Mouse (Mus musculus): ENCODE results near the gene Cstf3. TPM values are rescaled to one million over a fixed set of nuclear protein-coding genes. Genes with fewer than 3 reads are reported as not detected.
"Not testable (repeated sequence)": the region's sequence is repeated elsewhere in the genome, so short reads cannot be mapped to it uniquely, and the experiment has no call there.

The Cstf3 gene
- polyA plus RNA-seq (2014; fragmentation: Nextera tagmentation; extraction: Ambion mirVana), result 62.4 and 69.0 TPM in 2 replicates

GRCm38 (mm10) chr2:104590068-104590828, at the start of gene Cstf3:
TSS of gene Cstf3 (plus strand) at chr2:104590523.
- Histone ChIP-seq H3K9me3 (replicated peaks; ENCODE audit: control insufficient read depth, low read length) (no peaks in the 10 kb centered on the region), H3K4me2 (peak within 1 kb of the TSS; percentile 81), H3K4me1 (ENCODE audit: control insufficient read depth, insufficient read depth, low read length) (peaks cover 3% of the 10 kb centered on the region; the same call in 1 of the 2 replicates), H3K27me3 (ENCODE audit: control insufficient read depth, insufficient read depth, low read length) (no peaks in the 10 kb centered on the region), H3K27ac (ENCODE audit: low read depth, low read length) (peak within 1 kb of the TSS; percentile 93), H3K9ac (ENCODE audit: low read depth, low read length) (peak within 1 kb of the TSS; percentile 99), H3K4me3 (ENCODE audit: low read depth, low read length) (peak within 1 kb of the TSS; percentile 87), H3K36me3 (ENCODE audit: control insufficient read depth, insufficient read depth, low read length) (no peaks in the 10 kb centered on the region)
- WGBS (ENCODE audit: insufficient replicate concordance), result under 1% methylated on average over 59 of the region's 59 CpGs
- ATAC-seq (replicated peaks; ENCODE audit: insufficient number of reproducible peaks, low FRiP score, low TSS enrichment), result peak; percentile 99

DNA sequence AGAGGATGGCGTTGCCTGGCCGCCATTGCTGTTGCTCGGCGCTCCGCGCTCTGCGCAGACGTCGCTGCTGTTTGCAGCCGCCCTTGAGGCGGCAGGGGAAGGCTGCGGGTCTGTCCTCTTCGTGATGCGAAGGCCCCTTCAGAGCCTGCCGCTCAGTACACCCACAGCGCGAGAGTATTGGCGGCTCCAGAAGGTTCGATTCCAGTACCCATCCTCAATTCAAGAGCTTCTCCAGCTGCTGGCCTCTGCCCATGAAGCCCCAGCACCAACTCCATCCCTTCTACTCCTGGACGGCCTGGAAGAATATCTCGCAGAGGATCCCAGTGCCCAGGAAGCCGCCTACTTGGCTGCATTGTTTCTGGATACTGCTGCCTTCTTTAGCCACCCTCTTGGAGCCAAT, 33.6 kb upstream of the Cstf3 start:
- not testable (repeated sequence) for ATAC-seq (replicated peaks; ENCODE audit: insufficient number of reproducible peaks, low FRiP score, low TSS enrichment); H3K4me2 ChIP-seq; H3K27ac ChIP-seq (ENCODE audit: low read depth, low read length); H3K27me3 ChIP-seq (ENCODE audit: control insufficient read depth, insufficient read depth, low read length); H3K4me1 ChIP-seq (ENCODE audit: control insufficient read depth, insufficient read depth, low read length); H3K9ac ChIP-seq (ENCODE audit: low read depth, low read length); H3K9me3 ChIP-seq (replicated peaks; ENCODE audit: control insufficient read depth, low read length); H3K36me3 ChIP-seq (ENCODE audit: control insufficient read depth, insufficient read depth, low read length); H3K4me3 ChIP-seq (ENCODE audit: low read depth, low read length)
- 83% methylated on average over 16 of the region's 22 CpGs for WGBS (ENCODE audit: insufficient replicate concordance)

- no peak for ATAC-seq (replicated peaks; ENCODE audit: insufficient number of reproducible peaks, low FRiP score, low TSS enrichment)
Observed at GRCm38 (mm10) chr2:104557722-104558121, 32.6 kb upstream of the Cstf3 start.

DNA sequence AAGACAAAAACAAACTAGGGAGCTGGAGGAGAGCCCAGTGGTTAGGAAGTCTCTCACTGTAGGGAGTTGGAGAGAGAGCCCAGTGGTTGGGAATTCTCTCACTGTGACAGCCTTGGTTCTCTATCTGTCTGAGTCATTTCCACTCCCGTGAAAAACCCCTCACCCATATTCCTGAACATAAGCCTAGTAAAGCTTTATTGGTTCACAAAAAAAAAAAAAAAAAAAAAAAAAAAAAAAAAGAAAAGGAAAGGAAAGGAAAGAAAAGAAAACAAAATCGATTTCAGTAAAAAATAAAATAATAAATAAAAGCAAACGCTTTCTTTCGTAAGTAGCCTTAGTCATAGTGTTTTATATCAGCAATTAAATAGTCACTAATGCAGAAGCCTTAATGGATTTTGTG, 32.0 kb upstream of the Cstf3 start:
- H3K27ac ChIP-seq (ENCODE audit: low read depth, low read length), result no peak overlapping the region
- ATAC-seq (replicated peaks; ENCODE audit: insufficient number of reproducible peaks, low FRiP score, low TSS enrichment), result no peak
- no peaks in the 10 kb centered on the region for H3K36me3 ChIP-seq (ENCODE audit: control insufficient read depth, insufficient read depth, low read length)
- H3K9me3 ChIP-seq (replicated peaks; ENCODE audit: control insufficient read depth, low read length), result no peaks in the 10 kb centered on the region
- 78% methylated on average over 4 of the region's 4 CpGs for WGBS (ENCODE audit: insufficient replicate concordance)
- H3K4me3 ChIP-seq (ENCODE audit: low read depth, low read length), result no peak overlapping the region
- no peaks in the 10 kb centered on the region for H3K4me1 ChIP-seq (ENCODE audit: control insufficient read depth, insufficient read depth, low read length)
- H3K4me2 ChIP-seq, result no peak overlapping the region
- no peaks in the 10 kb centered on the region for H3K27me3 ChIP-seq (ENCODE audit: control insufficient read depth, insufficient read depth, low read length)
- H3K9ac ChIP-seq (ENCODE audit: low read depth, low read length), result no peak overlapping the region

More at GRCm38 (mm10) chr2:104557722-104558121, 32.6 kb upstream of the Cstf3 start:
- Histone ChIP-seq H3K36me3 (ENCODE audit: control insufficient read depth, insufficient read depth, low read length) (no peaks in the 10 kb centered on the region), H3K27ac (ENCODE audit: low read depth, low read length) (no peak overlapping the region), H3K4me2 (no peak overlapping the region), H3K9ac (ENCODE audit: low read depth, low read length) (no peak overlapping the region), H3K9me3 (replicated peaks; ENCODE audit: control insufficient read depth, low read length) (no peaks in the 10 kb centered on the region), H3K27me3 (ENCODE audit: control insufficient read depth, insufficient read depth, low read length) (no peaks in the 10 kb centered on the region), H3K4me1 (ENCODE audit: control insufficient read depth, insufficient read depth, low read length) (no peaks in the 10 kb centered on the region), H3K4me3 (ENCODE audit: low read depth, low read length) (no peak overlapping the region)
- 84% methylated on average over 9 of the region's 9 CpGs for WGBS (ENCODE audit: insufficient replicate concordance)

DNA sequence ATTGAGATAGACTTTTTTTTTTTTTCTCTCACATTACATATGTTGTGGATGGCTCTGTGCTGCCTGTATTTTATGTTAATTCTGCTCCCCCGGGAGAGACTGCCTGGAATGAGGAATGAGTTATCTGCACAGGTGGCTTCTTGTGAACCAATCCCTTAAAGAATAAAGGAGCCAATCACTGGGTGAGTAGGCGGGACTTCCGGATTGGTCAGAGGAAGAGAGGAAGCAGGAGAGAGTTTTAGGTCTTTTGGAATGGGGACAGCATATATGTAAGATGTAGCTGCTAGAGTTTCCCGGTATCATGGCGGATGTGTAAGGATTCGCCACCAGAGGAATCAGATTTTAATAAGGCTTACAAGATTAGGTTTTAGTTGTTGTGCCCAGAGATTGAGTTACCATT, 31.4 kb upstream of the Cstf3 start:
- no peak overlapping the region for H3K4me2 ChIP-seq
- no peaks in the 10 kb centered on the region for H3K36me3 ChIP-seq (ENCODE audit: control insufficient read depth, insufficient read depth, low read length)
- H3K4me1 ChIP-seq (ENCODE audit: control insufficient read depth, insufficient read depth, low read length), result no peaks in the 10 kb centered on the region
- WGBS (ENCODE audit: insufficient replicate concordance), result 67% methylated on average over 6 of the region's 6 CpGs
- no peaks in the 10 kb centered on the region for H3K9me3 ChIP-seq (replicated peaks; ENCODE audit: control insufficient read depth, low read length)
- no peak overlapping the region for H3K9ac ChIP-seq (ENCODE audit: low read depth, low read length)
- ATAC-seq (replicated peaks; ENCODE audit: insufficient number of reproducible peaks, low FRiP score, low TSS enrichment), result no peak
- H3K4me3 ChIP-seq (ENCODE audit: low read depth, low read length), result no peak overlapping the region
- no peaks in the 10 kb centered on the region for H3K27me3 ChIP-seq (ENCODE audit: control insufficient read depth, insufficient read depth, low read length)
- H3K27ac ChIP-seq (ENCODE audit: low read depth, low read length), result no peak overlapping the region

GRCm38 (mm10) chr2:104559591-104560380, 30.5 kb upstream of the Cstf3 start:
- Histone ChIP-seq H3K9ac (ENCODE audit: low read depth, low read length) (no peak overlapping the region), H3K27me3 (ENCODE audit: control insufficient read depth, insufficient read depth, low read length) (no peaks in the 10 kb centered on the region), H3K4me1 (ENCODE audit: control insufficient read depth, insufficient read depth, low read length) (no peaks in the 10 kb centered on the region), H3K9me3 (replicated peaks; ENCODE audit: control insufficient read depth, low read length) (no peaks in the 10 kb centered on the region), H3K4me2 (no peak overlapping the region), H3K27ac (ENCODE audit: low read depth, low read length) (no peak overlapping the region), H3K4me3 (ENCODE audit: low read depth, low read length) (no peak overlapping the region), H3K36me3 (ENCODE audit: control insufficient read depth, insufficient read depth, low read length) (no peaks in the 10 kb centered on the region)
- 78% methylated on average over 4 of the region's 4 CpGs for WGBS (ENCODE audit: insufficient replicate concordance)
- ATAC-seq (replicated peaks; ENCODE audit: insufficient number of reproducible peaks, low FRiP score, low TSS enrichment), result no peak

GRCm38 (mm10) chr2:104561386-104561785, 28.9 kb upstream of the Cstf3 start:
- WGBS (ENCODE audit: insufficient replicate concordance), result 86% methylated on average over 6 of the region's 6 CpGs
- no peak overlapping the region for H3K4me3 ChIP-seq (ENCODE audit: low read depth, low read length)

GRCm38 (mm10) chr2:104561986-104562532, 28.3 kb upstream of the Cstf3 start:
- no peaks in the 10 kb centered on the region for H3K27me3 ChIP-seq (ENCODE audit: control insufficient read depth, insufficient read depth, low read length)
- WGBS (ENCODE audit: insufficient replicate concordance), result 78% methylated on average over 4 of the region's 4 CpGs
- H3K4me1 ChIP-seq (ENCODE audit: control insufficient read depth, insufficient read depth, low read length), result no peaks in the 10 kb centered on the region
- H3K36me3 ChIP-seq (ENCODE audit: control insufficient read depth, insufficient read depth, low read length), result no peaks in the 10 kb centered on the region
- no peak for ATAC-seq (replicated peaks; ENCODE audit: insufficient number of reproducible peaks, low FRiP score, low TSS enrichment)
- no peak overlapping the region for H3K4me3 ChIP-seq (ENCODE audit: low read depth, low read length)
- no peak overlapping the region for H3K27ac ChIP-seq (ENCODE audit: low read depth, low read length)
- H3K9me3 ChIP-seq (replicated peaks; ENCODE audit: control insufficient read depth, low read length), result no peaks in the 10 kb centered on the region
- H3K4me2 ChIP-seq, result no peak overlapping the region
- H3K9ac ChIP-seq (ENCODE audit: low read depth, low read length), result no peak overlapping the region

More at GRCm38 (mm10) chr2:104561386-104561785, 28.9 kb upstream of the Cstf3 start:
- Histone ChIP-seq H3K4me1 (ENCODE audit: control insufficient read depth, insufficient read depth, low read length) (no peaks in the 10 kb centered on the region), H3K4me2 (no peak overlapping the region), H3K36me3 (ENCODE audit: control insufficient read depth, insufficient read depth, low read length) (no peaks in the 10 kb centered on the region), H3K9ac (ENCODE audit: low read depth, low read length) (no peak overlapping the region), H3K9me3 (replicated peaks; ENCODE audit: control insufficient read depth, low read length) (no peaks in the 10 kb centered on the region), H3K27ac (ENCODE audit: low read depth, low read length) (no peak overlapping the region), H3K27me3 (ENCODE audit: control insufficient read depth, insufficient read depth, low read length) (no peaks in the 10 kb centered on the region)
- ATAC-seq (replicated peaks; ENCODE audit: insufficient number of reproducible peaks, low FRiP score, low TSS enrichment), result no peak

Measured in heart, embryonic 11.5 days (tissue).